Mouse (Mus musculus) kidney, adult 2 months (tissue): ENCODE measurements around the gene C1rl.

ENCODE experiments used
- CTCF ChIP-seq: fragments of 200-500 bp; conservative IDR thresholded peaks from 2 replicates; pipeline ENCODE4 v1.5.1; 2011; ENCODE audit warnings: low read depth, mild to moderate bottlenecking, control low read depth, low read length, moderate library complexity, mixed read lengths; ENCODE audit not compliant: insufficient read depth, insufficient read length
- POLR2A ChIP-seq: fragments of 200-500 bp; IDR thresholded peaks from one replicate; pipeline ENCODE4 v1.6.1; 2011; ENCODE audit warnings: low read depth, low read length, control low read depth

- peak; percentile 42 for TF ChIP-seq CTCF
- TF ChIP-seq POLR2A = no peak
Measured at GRCm38 (mm10) chr6:124448186-124448852, 44.6 kb upstream of the C1rl start.
